Mouse (Mus musculus): ENCODE results near the gene Cxcl2. TPM values are rescaled to one million over a fixed set of nuclear protein-coding genes. Genes with fewer than 3 reads are reported as not detected.

Gene Cxcl2
- total RNA-seq, 2 experiments from 2014 or later, result 0.37 to 0.76 TPM

Other genes starting within 250 kb of the Cxcl2 start
- not detected for gene Cxcl5, start 144.5 kb upstream of the Cxcl2 start, total RNA-seq (2021)
- 10 to 100 TPM in 1 of 2 experiments, 1 to 10 TPM in 1; 2.2 to 14.0 TPM for gene Ppbp, start 135.4 kb upstream of the Cxcl2 start, total RNA-seq (2021)
- 10 to 100 TPM; 30.4 to 45.1 TPM for gene Pf4, start 131.4 kb upstream of the Cxcl2 start, total RNA-seq (2021)
- not detected for gene Cxcl3, start 117.8 kb upstream of the Cxcl2 start, total RNA-seq (2021)
- not detected for gene Cxcl15, start 109.3 kb upstream of the Cxcl2 start, total RNA-seq (2021)
- 1 to 10 TPM in 1 of 2 experiments, under 1 TPM in 1; 0.82 to 1.3 TPM for gene Cxcl1, start 12.6 kb upstream of the Cxcl2 start, total RNA-seq (2021)
- 10 to 100 TPM; 23.9 to 27.0 TPM for gene Mthfd2l, start 27.2 kb downstream of the Cxcl2 start, total RNA-seq (2021)
- not detected for gene Epgn, start 123.6 kb downstream of the Cxcl2 start, total RNA-seq (2021)
- gene Ereg, start 170.8 kb downstream of the Cxcl2 start, total RNA-seq (2021), result under 1 TPM in 1 of 2 experiments, not detected in 1; 0.11 TPM
- under 1 TPM in 1 of 2 experiments, not detected in 1; 0.34 TPM for gene Areg, start 235.7 kb downstream of the Cxcl2 start, total RNA-seq (2021)

Data from adrenal gland, postnatal 4 days (tissue).